Mouse (Mus musculus) heart, adult 9 months (tissue): Measurements from ENCODE around the gene Retnlg.

Experiments
- DNase-seq, 2 experiments: peaks; one replicate each; pipeline ENCODE4 v3.0.0; 2022; ENCODE audit warnings: low spot score in 2 of 2

The Retnlg gene

DNA sequence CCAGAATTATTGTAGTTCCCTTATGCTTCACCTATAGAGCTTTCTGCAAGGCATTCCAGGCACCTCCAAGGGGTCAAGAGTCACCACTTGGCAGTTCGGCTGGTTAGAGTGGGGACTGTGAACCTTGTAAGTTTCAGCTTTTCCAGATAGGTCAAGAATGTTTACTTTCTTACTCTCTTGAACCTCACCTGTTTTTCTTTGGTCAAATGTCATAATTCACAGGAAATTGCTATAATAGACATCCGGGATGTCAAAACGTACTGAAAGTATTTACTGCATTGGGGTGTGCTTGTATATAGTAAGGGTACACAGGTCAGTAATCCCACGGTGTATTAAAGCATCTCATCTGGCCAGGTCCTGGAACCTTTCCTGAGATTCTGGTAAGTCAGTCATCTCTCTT, at the start of gene Retnlg:
Gene Retnlg (plus strand): TSS at position 301 of the 400 bp plus-strand sequence.
- no peak for DNase-seq

DNA sequence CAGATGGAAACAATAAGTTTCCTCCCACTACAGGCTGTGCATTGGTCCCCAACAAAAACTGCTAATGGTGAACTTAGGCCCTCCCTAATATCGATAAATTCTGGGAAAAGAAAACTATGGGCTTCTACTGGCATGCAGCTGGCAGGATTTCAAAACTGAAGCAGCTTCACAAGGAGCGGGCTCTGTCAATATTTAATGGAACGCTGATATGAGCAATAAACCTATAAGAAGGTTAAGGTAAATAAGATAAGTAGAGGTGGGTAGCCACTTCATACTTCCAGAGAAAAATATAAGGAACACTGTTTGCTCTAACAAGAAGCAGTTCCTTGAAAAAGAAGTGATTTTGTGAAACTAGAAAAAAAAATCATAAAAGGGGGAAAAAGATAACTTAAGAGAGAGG, 45.9 kb upstream of the Retnlg start:
- no peak for DNase-seq

DNA sequence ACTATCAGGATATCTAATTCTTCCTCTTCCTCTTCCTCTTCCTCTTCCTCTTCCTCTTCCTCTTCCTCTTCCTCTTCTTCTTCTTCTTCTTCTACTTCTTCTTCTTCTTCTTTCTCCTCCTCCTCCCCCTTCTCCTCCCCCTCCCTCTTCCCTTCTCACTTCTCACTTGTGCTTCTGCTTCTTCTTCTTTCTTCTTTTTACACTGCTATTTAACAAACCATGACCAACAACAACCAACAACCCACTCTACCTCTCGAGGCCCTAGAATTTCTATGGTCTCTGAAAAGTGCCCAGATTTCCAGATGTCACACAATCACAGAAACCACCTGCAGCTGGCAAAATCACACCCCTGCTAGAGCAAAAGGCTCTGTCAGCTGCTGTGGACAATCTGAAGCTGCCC, 44.8 kb upstream of the Retnlg start:
- DNase-seq: no peak

- DNase-seq: no peak
These were observed 43.4 kb upstream of the Retnlg start for GRCm38 (mm10) chr16:48829060-48829459.

DNA sequence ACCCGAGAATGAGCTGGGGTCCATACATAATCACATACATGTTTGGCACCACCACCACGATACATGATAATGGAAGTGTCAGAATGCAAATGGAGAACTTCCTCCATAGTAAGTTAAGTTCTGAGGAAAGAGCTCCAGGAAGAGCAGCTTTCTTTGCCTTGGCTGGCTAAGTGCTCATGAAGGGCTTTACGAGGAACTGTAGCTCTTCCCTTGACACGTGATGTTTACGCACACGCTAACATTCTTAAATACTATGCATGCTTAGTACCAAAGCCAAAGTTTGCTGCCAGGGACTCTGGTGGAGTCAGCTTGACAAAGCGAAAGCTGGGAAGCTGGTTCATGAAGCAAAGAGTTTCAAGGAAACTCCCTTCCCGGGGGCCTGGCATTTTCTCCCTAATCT, 40.4 kb upstream of the Retnlg start:
- DNase-seq: no peak

DNA sequence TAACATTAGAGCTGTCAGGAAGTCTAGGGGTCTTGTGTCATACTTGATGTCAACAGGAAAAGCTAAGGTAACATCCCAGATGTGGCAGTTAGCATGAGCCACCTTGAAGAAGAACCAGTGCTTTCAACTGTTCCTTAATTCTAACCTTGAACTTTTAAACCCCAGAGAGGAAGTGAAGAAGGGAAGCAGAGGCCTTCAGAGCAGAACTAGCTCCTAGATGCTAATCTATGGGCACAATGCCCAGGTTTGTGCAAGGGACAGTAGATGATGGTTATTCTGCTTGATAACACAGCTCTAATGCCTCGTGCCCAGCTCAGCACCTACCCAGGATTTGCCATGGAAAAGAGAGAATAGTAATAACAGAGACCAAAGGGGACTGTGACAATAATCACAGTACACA, 38.8 kb upstream of the Retnlg start:
- DNase-seq: peak in 1 of 2 experiments; percentile 17

DNA sequence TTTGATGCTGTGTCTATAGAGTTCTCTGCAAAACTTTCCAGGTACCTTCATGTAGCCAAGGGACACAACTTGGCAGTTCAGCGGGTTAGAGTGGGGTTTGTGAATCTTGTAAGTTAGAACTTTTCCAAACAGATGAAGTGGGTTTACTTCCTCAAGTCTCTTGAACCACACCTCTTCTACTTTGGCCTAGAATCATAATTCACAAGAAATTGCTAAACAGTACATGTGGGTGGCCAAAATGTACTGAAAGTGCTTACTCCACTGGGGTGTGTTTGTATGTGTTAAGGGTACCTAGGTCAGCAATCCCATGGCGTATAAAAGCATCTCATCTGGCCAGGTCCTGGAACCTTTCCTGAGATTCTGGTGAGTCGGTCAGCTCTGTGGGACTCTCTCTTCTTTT, 30.2 kb upstream of the Retnlg start, which contains the start of gene Retnla:
Gene Retnla (plus strand): TSS at position 286 of the 400 bp plus-strand sequence.
- no peak for DNase-seq

DNA sequence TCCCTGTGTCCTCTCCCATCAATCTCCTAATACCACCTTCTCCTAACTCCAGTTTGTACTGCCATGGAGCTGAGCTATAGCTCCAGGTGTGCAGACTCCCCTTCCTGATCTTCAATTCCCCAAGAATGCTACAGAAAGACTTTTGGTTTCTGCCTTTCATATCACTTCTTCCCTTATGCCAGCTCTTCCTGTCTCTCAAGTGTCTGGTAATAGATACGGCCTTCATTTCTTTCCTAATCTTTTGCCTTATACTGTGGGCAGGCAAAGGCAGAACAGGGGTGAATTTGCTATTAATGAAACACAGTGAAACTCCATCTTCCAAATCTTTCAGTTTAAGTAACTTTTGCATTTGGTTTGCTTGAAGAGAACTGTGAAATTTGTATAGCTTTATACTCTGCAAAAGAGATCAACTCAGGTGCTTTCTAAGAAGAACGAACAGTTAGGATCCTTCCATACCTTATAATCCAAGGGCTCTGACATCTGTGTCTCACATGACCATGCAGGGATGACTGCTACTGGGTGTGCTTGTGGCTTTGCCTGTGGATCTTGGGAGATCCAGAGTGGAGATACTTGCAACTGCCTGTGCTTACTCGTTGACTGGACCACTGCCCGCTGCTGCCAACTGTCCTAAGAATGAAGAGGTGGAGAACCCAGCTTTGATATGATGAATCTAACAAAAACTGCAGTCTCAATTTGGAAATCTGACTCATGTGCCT, 28.6 kb upstream of the Retnlg start:
- DNase-seq: no peak

GRCm38 (mm10) chr16:48865004-48865403, 7.4 kb upstream of the Retnlg start:
- DNase-seq: peak in 1 of 2 experiments; percentile 16

GRCm38 (mm10) chr16:48867690-48868089, 4.7 kb upstream of the Retnlg start:
- no peak for DNase-seq

- DNase-seq: no peak
These were observed 3.8 kb upstream of the Retnlg start for GRCm38 (mm10) chr16:48868663-48869062.

DNA sequence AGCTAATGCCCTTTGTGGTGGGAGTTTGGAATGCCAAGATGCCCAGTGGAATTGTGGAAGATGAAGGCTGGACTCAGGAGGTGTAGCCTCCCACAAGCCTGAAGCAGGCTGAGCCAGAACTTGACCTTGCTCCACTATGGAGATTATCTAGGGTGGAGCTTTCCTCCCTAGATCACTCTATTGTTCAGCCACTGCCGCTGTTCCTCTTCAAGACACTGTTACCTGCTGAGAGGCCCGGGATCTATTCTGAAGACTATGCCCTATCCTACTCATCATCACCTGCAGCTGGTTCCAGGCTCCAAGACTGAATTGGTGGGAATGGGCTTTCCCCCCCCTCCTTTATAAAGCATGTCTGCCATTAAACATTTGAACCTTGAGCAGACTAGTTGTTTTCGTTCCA, 2.8 kb upstream of the Retnlg start:
- no peak for DNase-seq

GRCm38 (mm10) chr16:48871754-48872153, 667 bp upstream of the Retnlg start:
- no peak for DNase-seq

GRCm38 (mm10) chr16:48890733-48891132, 18.3 kb downstream of the Retnlg start:
- DNase-seq: no peak

DNA sequence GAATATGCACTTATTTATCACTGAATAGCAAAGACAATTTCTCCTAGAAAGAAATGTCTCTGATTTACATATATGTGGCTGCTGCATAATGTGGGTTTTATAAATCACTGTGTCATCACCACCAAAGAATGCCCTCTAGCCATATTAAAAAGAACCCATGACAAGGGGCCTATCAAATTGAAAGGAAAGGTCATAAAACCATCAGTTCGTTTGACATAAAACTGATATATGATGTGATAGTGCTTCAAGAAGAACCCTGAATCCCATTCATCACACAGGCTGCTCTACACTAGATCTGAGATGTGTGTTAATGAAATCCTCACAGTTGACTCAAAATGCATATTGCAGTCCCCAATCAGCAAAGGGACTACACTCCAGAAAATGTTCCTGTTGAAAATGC, 27.4 kb downstream of the Retnlg start:
- DNase-seq: no peak

GRCm38 (mm10) chr16:48911184-48911583, 38.8 kb downstream of the Retnlg start:
- DNase-seq: no peak

- no peak for DNase-seq
These were observed 40.8 kb downstream of the Retnlg start for GRCm38 (mm10) chr16:48913206-48913605.

DNA sequence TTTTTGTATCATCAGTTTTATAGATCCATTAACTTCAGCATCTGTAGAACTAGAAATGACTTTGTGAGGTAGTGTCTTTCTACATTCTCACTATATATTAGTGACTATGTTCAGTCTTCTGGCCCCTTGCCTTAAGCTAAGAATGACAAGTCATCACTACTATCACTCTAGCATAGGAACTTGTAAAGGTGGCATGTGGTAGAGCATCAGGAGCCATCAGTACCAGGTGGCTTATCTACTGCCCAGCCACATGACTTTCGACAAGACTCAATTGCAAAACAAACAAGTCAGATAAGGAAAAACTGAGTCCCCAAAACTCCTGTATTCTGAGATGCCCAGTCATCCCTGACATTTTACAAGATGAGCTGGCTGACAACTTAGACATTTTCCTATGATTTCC, 51.3 kb downstream of the Retnlg start:
- no peak for DNase-seq
